Mouse (Mus musculus) megakaryocyte, adult 5-6 weeks (primary cell): ENCODE measurements around the gene Lyar. TPM values are rescaled to one million over a fixed set of nuclear protein-coding genes. Genes with fewer than 3 reads are reported as not detected.

Source experiments
- ATAC-seq: 2 replicates; pipeline ENCODE4 v1.8.0; 2016; ENCODE audit warnings: mild to moderate bottlenecking, inconsistent platforms; ENCODE audit not compliant: poor library complexity, severe bottlenecking
- total RNA-seq, 2 experiments: library from RNA; stranded (forward) in 1 of 2; stranded (reverse) in 1 of 2; fragments of 153-499, 151-499 nt in 1 of 2; fragments of 221-1000, 200-1000 nt in 1 of 2; gene quantifications; 2 replicates each; pipeline versions ENCODE4 v1.2.3 to v1.2.4; 2015 to 2017

Gene Lyar
- total RNA-seq (2015), result 27.6 and 33.7 TPM in 2 replicates
- total RNA-seq (2017), result 28.1 and 45.1 TPM in 2 replicates

DNA sequence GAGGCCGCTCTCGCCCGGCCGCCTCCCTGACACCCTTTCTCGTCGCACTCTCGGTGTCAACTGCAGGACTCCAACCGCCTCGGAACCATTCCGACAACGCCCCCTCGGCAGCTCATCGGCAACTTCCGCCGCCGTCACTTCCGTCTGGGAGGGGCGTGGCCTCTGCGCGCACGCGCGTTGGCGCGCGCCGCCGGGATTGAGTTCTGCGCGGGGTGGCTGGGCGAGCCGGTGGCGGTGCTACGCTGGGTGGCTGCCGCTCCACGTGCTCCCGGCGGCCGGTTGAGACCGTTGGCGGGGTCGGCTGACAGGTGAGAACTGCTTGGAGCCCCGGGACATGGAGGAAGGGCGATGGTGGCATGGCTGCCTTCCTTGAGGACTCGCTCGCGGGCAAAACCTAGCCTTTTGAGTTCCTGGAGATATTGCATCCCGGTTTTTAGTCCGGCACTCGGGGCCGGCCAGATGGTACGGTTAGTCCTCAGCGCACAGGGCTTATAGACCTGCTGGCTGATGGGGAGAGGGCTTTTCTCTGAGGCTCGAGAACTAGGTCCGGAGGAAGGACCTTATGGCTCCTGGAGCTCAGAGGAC, at the start of gene Lyar, which contains the start of gene Zbtb49:
Gene Lyar, plus strand, starts transcription at position 143 of the 585 bp plus-strand sequence.
Gene Zbtb49, minus strand, starts transcription at position 130 of the 585 bp plus-strand sequence.
- peak; percentile 93 for ATAC-seq

DNA sequence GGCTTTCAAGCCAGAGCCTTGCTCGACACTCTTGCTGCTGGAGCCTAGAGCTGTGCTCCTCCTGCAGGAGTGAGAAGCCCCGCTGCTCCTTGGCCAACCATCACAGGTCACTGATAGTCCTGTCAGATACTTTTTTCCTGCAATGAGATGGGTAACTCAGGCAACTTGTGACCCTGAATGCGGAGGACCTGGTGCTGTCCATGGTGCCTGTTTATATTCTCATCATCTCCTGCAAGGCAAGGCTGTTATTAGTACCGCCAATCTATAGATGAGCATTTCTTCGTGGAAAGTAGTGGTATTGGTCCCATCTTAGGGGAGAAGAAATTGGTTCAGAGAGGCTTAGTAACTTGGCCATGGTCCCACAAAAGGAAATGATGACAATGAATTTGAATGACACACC, 46.5 kb upstream of the Lyar start:
- ATAC-seq, result no peak

DNA sequence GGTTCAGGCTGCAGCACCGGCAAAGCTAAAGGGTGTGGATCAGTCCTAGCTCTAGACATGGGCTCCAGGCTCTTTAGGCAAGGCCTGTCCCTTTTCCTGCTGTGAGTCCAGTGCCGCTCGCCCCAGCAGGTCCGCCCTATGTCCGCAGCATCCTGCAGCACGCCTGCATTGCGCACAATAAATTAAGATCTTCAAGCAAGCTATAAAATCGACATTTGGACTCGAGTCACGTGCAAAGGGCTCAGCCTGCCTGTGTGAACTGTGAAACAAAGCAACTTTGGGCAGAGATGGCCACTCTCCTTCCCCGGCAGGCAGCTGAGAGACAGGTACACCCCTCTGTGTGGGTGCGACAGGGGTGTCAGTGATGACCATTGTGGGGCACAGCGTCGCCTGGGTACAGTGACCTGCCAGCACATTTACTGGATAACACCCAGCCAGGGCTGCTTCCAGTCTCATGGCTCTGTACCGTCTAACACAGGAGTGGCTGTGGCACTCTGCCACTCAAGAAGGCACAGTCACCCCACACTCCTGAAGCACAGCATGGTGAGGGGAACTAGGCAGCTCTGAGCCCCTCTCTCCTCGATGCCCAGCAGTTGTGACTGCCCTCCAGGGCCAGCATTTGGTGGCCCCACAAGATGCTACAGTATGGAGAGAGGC, 45.9 kb upstream of the Lyar start:
- no peak for ATAC-seq

DNA sequence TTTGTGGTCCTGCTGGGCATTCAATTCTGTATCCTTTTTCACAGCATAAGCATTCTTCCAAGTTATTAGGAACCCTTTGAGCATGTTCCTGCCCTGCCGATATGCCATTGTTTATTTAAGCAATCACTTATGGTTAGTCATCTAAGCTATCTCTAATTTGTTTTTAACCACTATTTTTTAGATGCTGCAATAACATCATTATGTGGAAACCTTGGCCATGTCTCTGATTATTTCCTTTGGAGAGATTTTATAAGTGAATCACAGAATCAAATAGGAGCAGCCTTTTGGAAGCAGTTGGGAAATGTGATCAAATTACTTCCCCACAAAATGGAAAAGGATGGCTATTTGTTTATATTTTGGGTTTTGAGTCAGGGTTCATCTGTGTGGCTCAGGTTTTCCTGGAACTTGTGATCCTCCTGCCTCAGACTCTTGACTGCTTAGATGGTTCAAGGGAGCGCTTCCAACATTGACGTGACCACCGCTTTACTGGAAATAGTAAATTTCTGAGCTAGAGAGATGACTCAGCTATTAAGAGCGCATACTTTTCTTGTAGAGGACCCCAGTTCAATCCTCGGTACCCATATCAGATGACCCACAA, 35.5 kb upstream of the Lyar start:
- no peak for ATAC-seq

GRCm38 (mm10) chr5:38187006-38187405, 33.3 kb upstream of the Lyar start:
- no peak for ATAC-seq

DNA sequence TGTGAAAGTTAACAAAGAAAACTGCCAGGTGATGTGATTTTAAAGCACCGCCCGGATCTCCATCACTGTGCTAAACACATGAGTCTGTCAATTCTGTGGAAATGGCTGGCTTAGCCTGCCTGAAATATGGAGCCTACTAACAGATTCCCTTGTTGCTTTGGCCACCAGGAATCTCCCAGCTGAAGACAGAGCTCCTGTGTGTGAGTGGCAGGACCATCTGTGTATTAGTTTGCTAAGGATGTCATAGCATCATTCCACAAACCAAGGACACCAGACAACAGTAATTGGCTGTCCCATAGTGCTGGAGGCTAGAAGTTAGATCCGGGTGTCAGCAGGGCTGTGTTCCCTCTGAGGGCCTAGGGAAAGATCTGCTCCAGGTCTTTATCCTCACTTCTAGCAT, 29.4 kb upstream of the Lyar start:
- no peak for ATAC-seq

DNA sequence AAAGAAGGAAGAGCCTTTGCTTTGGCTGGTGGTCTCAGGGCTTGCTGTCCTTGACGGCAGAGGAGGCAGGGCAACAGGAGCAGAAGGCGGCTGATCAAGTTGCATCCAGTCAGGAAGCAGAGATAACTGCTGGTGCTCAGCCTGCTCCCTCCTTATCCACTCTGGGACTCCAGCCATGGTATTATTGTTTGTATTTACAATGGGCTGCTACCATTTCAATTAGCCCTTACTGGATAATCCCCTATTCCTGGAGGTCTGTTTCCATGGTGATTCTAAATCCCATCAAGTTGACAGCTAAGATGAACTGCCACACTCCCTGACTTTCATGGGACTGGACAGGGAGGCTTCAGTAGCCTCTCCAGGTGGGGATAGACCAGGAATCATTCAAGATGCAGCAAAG, 25.3 kb upstream of the Lyar start:
- ATAC-seq, result no peak

GRCm38 (mm10) chr5:38195941-38196340, 24.3 kb upstream of the Lyar start:
- ATAC-seq, result no peak

GRCm38 (mm10) chr5:38196821-38197481, 23.3 kb upstream of the Lyar start:
- ATAC-seq, result no peak

DNA sequence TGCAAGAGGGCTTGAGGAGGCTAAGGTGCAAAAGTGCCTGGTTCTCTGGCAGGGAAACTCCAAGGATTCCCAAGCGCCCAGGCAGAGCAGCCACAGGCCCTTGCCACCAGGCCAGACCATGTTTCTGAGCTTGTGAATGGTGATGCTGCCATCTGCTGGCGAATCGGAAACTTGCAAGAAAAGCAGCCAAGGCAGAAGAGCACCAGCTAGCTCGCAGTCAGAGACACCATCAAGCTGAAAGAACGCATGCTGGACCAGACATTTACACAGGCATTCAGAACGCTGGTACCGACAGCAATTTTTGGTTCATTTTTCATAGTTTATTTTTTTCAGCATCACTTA, 22.8 kb upstream of the Lyar start:
- peak; percentile 82 for ATAC-seq

GRCm38 (mm10) chr5:38199686-38200085, 20.6 kb upstream of the Lyar start:
- ATAC-seq, result no peak

GRCm38 (mm10) chr5:38205303-38205726, 15.0 kb upstream of the Lyar start:
- no peak for ATAC-seq

DNA sequence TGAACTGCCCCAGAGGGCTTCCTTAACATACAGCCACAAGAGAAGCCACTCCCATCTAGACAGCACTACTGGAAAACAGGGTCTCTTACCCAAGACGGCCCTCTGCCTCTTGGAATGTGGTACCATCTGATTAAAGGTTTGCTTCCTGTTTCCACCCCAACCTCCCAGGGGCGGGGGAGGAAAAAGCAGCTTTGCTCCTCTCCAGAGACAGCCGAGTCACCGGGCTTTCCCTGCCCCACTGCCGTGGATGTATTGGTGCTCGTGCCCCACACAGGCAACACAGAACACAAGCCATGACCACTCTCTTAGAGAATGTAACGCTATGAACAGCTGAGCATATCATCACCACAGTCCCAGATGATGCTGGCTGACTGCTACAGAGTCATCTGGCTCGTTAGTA, 11.3 kb upstream of the Lyar start:
- no peak for ATAC-seq

DNA sequence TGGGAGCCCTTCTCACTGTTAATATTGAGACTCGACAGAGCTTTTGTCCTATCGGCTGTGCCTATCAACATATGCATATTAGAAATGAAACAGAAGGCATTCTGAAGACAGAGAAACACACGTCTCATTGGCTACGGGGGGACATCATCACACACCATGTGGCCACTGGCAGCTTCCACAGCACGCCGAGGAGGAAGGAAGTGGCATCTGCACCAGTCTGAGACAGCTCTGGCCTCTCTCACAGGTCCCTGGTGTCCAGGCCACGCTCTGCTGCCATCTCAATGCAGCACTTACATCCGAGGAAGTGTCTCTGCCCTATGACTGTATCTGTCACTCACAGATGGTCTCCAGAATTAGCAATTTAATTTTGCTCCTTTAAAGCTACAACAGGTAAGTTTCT, 8.6 kb upstream of the Lyar start:
- peak; percentile 30; the same call in 1 of the 2 replicates for ATAC-seq

DNA sequence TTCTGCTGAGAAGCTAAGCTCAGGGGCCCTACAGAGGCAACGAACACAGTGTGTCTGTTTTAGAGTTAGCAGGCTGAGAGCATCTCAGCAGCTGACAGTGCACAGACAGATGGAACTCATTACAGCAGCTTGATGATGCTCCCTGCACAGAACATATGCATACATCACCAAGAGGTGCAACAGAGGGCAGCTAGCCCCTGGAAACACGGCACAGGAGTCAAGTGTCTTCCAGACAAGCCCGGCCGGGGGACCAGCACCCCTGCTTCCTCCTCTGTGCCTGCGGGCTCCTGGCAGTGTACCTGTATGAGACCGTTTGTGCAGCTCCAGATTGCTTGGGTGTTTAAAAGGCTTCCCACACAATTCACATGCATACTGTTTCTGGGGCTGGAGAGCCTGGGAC, 7.3 kb upstream of the Lyar start:
- no peak for ATAC-seq

DNA sequence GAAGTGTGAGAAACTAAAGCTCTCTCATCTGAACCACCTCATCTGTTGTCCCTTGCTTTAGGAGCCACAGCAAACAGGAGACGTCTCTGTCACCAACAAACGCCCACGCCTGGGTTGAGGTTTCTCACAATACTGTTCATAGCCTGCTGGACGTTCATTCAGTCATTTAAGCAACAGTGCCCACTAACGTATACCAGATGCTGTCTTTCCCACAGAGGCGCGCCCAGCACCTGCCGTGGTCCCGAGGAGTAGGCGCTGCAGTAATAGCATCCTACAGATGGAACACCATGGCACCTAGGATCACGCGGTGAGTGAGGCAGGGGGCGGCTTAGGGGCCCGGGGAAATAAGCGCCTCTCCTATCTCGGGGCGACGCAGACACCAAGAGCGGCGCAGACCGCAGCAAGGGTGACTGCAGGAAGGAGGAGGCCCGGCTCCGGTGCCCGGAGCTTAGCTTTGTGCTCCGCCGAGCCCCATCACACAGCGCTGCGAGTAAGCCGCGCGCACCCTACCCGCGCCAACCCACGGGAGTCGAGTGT, 431 bp upstream of the Lyar start:
- ATAC-seq, result peak; percentile 34; the same call in 1 of the 2 replicates

DNA sequence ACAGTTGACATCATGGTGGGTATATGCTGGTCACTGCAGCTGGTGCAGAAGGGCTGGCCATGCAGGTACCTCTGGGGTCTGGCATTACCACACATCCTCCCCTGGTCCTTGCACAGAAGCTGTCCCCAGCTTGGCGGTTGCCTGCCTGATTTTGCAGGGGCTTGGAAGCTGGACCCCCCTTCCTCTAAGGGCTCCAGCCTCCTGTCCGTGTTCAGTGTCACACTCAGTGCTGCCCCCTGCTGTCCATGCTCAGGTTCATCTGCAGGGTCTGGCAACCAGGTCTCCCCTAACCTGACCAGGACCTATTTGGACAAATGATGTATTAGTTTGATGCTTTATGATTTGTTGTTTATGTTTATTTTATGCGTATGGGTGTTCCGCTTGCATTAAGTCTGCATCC, 15.2 kb downstream of the Lyar start:
- peak; percentile 86 for ATAC-seq

- no peak for ATAC-seq
Measured at GRCm38 (mm10) chr5:38236627-38237026, 16.4 kb downstream of the Lyar start.

- ATAC-seq, result no peak
Measured at GRCm38 (mm10) chr5:38240727-38241472, 20.6 kb downstream of the Lyar start.

DNA sequence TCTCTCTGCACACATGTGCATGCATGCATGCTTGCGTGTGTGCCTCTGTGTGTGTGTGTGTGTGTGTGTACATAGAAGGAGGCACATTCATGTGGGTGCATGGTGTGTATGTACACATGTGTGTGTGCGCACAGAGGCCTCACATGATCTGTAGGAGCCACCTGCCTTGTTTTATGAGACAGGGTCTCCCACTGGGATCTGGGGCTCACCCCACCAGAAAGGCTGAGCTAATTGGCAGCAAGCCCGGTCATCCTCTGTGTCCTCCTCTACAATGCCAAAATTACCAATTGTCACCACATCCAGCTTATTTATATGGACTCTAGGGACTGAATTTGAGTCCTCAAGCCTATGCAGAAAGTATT, 21.2 kb downstream of the Lyar start:
- ATAC-seq, result no peak

DNA sequence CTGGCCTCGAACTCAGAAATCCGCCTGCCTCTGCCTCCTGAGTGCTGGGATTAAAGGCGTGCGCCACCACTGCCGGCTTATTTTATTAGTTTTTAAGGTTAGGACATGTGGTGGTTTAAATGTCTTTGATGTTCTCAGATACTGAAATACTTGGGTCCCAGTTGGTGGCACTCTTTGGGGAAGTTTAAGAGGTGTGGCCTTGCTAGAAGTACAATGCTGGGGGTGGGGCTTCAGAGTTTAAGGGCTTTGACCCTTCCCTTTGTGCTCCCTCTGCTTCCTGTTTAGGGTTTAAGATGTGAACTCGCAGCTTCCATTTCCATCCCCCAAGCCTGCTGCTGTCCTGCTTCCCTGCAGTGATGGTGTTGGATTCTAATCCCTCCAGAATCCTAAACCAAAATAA, 21.7 kb downstream of the Lyar start:
- ATAC-seq, result no peak
